Mouse (Mus musculus) liver, embryonic 11.5 days (tissue): Measurements from ENCODE around the gene Mcm3ap. TPM values are rescaled to one million over a fixed set of nuclear protein-coding genes. Genes with fewer than 3 reads are reported as not detected.

ENCODE experiments used
- ATAC-seq: fragments of 200-750 bp; cut with Nextera tagmentation; replicated peaks from 2 replicates; pipeline ENCODE4 v1.8.0; 2017; ENCODE audit warnings: moderate number of reproducible peaks, mild to moderate bottlenecking, moderate TSS enrichment, moderate library complexity; ENCODE audit not compliant: low FRiP score
- DNase-seq: peaks from one replicate; pipeline ENCODE4 v3.0.0-alpha.2; 2017; ENCODE audit warnings: low spot score
- H3K27ac ChIP-seq: fragments of 300-500 bp; sonication (generic); 2 replicates; pipeline ENCODE4 v1.5.1; 2014; ENCODE audit warnings: mild to moderate bottlenecking, low read depth, low read length, control low read depth
- H3K27me3 ChIP-seq: fragments of 300-500 bp; sonication (generic); replicated peaks from 2 replicates; pipeline ENCODE4 v1.6.1; 2014; ENCODE audit warnings: low read length, mixed read lengths; ENCODE audit not compliant: control insufficient read depth, insufficient read depth
- H3K36me3 ChIP-seq: fragments of 300-500 bp; sonication (generic); 2 replicates; pipeline ENCODE4 v1.6.1; 2014; ENCODE audit warnings: mild to moderate bottlenecking, low read length, moderate library complexity, mixed read lengths; ENCODE audit not compliant: control insufficient read depth, insufficient read depth
- H3K4me1 ChIP-seq: fragments of 300-500 bp; sonication (generic); replicated peaks from 2 replicates; pipeline ENCODE4 v1.6.1; 2014; ENCODE audit warnings: low read length, mixed read lengths; ENCODE audit not compliant: control insufficient read depth, insufficient read depth
- H3K4me2 ChIP-seq: fragments of 300-500 bp; sonication (generic); 2 replicates; pipeline ENCODE4 v1.6.1; 2014; ENCODE audit warnings: mild to moderate bottlenecking, control low read depth, moderate library complexity
- H3K4me3 ChIP-seq: fragments of 300-500 bp; sonication (generic); 2 replicates; pipeline ENCODE4 v1.5.1; 2014; ENCODE audit warnings: low read depth, low read length, control low read depth
- H3K9ac ChIP-seq: fragments of 300-500 bp; sonication (generic); 2 replicates; pipeline ENCODE4 v1.6.1; 2014; ENCODE audit warnings: low read depth, low read length, control low read depth
- H3K9me3 ChIP-seq: fragments of 300-500 bp; sonication (generic); 2 replicates; pipeline ENCODE4 v1.6.1; 2016; ENCODE audit warnings: low read length, inconsistent platforms, mixed read lengths; ENCODE audit not compliant: control insufficient read depth
- WGBS: fragments of 180-500 bp; shearing (Covaris S2); extraction: QIAGEN DNeasy Blood & Tissue Kit; methylation state at CpG from one replicate; pipeline ENCODE4 v1.1.7; 2014; 5-methylcytosine and 5-hydroxymethylcytosine counted together
- polyA plus RNA-seq: library from polyadenylated mRNA; unstranded; fragments of >200 nt; fragmentation: Nextera tagmentation; extraction: Ambion mirVana; gene quantifications from 2 replicates; pipeline ENCODE4 v1.2.1, GENCODE M21; 2014

Gene Mcm3ap
- polyA plus RNA-seq = 57.8 and 60.9 TPM in 2 replicates

DNA sequence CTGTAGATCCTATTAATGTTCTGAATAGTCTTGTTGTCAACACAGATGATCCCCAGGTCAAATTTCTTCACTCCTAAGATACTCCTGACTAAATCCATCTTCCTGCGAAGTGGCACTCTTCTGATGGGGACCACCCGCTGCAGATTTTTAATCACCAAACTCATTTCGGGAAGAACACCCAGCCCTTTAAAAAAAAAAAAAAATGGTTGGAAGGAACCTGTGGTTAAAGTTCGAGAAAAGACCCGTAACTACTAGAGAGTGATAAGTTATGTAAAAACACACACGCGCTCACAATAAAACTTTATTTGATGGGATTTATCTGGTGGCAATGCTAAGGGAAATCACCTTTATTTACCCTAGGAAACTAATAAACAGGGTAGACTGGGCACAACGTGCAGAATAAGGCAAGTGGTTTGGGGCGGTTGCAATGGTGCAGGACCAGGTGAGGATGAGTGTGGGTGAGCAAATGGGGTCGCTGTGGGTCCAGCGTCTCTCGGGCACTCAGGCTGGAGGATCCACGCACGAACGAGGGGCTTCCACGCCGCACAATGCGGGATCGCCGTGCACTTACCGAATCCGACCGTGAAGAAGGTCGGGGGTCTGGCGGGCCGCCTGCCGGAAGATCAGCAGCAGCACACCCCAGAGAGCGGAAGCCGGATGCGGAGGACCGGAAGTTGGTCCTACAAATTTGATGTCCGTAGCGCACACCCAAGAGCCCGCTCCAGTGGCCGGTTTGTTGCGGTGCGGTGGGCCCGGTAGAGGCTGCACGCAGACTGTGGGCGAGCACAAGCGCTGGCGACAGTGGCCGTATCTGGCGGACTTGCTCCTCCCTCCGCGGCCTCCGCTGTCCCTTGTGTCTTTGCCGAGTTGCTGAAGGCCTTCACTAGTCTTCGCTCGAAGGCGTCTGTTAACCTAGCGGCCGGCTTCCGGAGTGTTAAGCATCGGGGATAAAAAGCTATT, at the start of gene Mcm3ap, which contains the start of gene Ybey:
TSS of gene Mcm3ap (plus strand) at position 725 of the 960 bp plus-strand sequence.
TSS of gene Ybey (minus strand) at position 912 of the 960 bp plus-strand sequence.
- Histone ChIP-seq H3K36me3 (peaks cover 29% of the 10 kb centered on the region), H3K4me3 (peak within 1 kb of the TSS; percentile 75), H3K4me2 (peak within 1 kb of the TSS; percentile 81), H3K9ac (peak within 1 kb of the TSS; percentile 90), H3K27me3 (no peaks in the 10 kb centered on the region), H3K27ac (peak within 1 kb of the TSS; percentile 81), H3K9me3 (no peaks in the 10 kb centered on the region), H3K4me1 (peaks cover 3% of the 10 kb centered on the region)
- WGBS = 2% methylated on average over 53 of the region's 55 CpGs
- DNase-seq (peak; percentile 96), ATAC-seq (peak; percentile 96)

DNA sequence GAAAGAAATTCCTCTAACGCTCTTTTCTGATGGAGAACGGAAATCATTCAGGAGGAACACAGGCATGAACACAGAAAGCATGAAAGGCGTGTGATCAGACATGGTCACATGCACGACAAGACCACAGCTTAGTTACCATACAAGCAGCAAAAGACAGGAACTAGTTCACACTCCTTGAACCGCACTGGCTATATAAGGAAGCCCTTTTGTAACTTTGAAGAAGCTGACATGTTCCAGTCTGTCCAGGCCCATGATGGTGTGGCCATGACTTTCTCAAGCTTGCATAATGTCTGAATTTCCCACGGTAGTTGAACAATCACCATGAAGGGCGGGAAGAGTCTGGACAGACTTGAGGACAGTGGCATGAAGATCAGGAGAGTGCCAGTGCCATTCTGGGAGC, 43.1 kb upstream of the Mcm3ap start:
- H3K9me3 ChIP-seq = no peaks in the 10 kb centered on the region
- no peaks in the 10 kb centered on the region for H3K27me3 ChIP-seq
- no peak overlapping the region for H3K9ac ChIP-seq
- H3K4me1 ChIP-seq = no peaks in the 10 kb centered on the region
- 93% methylated on average over 7 of the region's 7 CpGs for WGBS
- peaks cover 61% of the 10 kb centered on the region for H3K36me3 ChIP-seq
- H3K27ac ChIP-seq = no peak overlapping the region
- no peak overlapping the region for H3K4me3 ChIP-seq
- DNase-seq (no peak), ATAC-seq (no peak)
- H3K4me2 ChIP-seq = no peak overlapping the region

DNA sequence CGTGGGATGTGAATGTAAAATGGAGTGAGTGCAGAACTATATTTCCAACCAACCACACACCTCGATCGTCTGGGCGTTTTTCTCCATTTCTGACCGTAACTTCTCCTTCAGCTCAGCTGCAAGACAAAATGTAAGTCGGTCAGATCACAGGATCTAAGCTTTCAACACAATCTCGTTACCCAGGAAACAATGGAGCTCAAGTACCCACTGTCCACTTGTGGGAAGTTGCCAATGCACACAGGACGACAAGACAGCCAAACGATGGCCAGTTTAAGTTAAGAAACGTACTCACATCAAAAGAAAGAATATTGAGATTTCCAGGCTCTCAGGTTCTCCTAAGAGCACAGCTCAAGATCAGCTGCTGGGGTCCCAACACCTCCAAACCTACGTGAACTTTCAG, 34.8 kb upstream of the Mcm3ap start:
- 92% methylated on average over 11 of the region's 11 CpGs for WGBS
- H3K27me3 ChIP-seq = no peaks in the 10 kb centered on the region
- no peak overlapping the region for H3K4me3 ChIP-seq
- no peak overlapping the region for H3K4me2 ChIP-seq
- H3K27ac ChIP-seq = no peak overlapping the region
- H3K36me3 ChIP-seq = peaks cover 76% of the 10 kb centered on the region
- H3K9ac ChIP-seq = no peak overlapping the region
- no peaks in the 10 kb centered on the region for H3K9me3 ChIP-seq
- ATAC-seq (no peak), DNase-seq (no peak)
- no peaks in the 10 kb centered on the region for H3K4me1 ChIP-seq

DNA sequence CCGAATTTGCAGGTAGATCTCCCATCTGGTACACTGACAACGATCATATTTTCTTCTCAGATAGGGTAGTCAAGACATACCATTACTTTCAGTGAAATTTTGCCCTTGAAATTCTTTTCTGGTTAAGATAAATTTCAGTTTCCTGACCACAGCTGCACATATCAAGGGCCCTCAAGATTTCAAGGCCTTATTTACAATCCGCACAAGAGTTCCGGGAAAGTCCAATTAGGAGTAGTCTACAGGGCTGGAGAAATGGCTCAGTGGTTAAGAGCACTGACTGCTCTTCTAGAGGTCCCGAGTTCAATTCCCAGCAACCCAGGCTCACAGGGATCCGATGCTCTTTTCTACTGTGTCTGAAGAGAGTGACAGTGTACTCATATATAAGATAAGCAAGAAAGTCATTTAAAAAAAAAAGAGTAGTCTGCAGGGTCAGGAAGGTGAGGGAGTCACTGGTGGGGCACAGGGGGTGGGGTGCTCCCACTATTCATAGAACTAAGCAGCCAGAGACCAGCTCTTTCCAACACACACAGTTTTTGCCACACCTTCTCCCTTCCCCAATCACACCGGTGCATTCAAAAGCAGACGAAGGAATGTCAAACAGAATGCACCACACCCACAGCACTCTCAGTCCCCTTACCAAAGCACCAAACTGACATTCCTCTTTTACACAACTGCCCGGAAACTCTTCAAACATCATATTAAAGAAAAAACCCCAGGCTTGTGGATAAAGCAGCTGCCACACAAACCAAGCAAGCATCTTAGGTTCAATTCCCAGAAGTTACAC, 29.4 kb upstream of the Mcm3ap start:
- Histone ChIP-seq H3K27ac (no peak overlapping the region), H3K9ac (no peak overlapping the region), H3K9me3 (no peaks in the 10 kb centered on the region), H3K4me1 (peaks cover 15% of the 10 kb centered on the region), H3K4me2 (no peak overlapping the region), H3K27me3 (no peaks in the 10 kb centered on the region), H3K36me3 (peaks cover 38% of the 10 kb centered on the region), H3K4me3 (no peak overlapping the region)
- no peak for DNase-seq
- no peak for ATAC-seq
- WGBS = 92% methylated on average over 9 of the region's 9 CpGs

DNA sequence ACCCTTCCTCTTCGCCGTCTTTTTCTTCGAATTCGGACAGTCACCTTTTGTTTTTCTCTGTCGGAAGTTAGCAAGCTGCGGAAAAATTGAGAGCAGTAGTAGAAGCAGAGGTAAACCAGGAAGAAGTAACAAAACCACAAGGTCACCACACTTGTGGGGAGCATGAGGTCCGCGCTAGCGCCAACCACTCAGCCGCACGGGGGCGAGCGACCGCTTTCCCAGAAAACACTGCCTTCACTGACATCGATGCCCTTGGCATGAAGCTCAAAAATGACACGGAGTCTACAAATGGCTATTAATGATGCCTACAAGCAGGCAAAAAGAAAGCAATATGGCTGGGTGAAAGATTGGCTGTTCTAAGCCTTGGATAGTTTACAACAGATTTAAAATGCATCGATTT, 28.4 kb upstream of the Mcm3ap start, which contains the start of gene AC141477.1:
TSS of gene AC141477.1 (minus strand) at position 164 of the 400 bp plus-strand sequence.
- ATAC-seq = no peak
- Histone ChIP-seq H3K36me3 (peaks cover 28% of the 10 kb centered on the region), H3K4me3 (peak within 1 kb of the TSS; percentile 92), H3K27me3 (no peaks in the 10 kb centered on the region), H3K4me1 (peaks cover 15% of the 10 kb centered on the region), H3K9ac (no peak within 1 kb of the TSS), H3K27ac (no peak within 1 kb of the TSS), H3K4me2 (peak within 1 kb of the TSS; percentile 88), H3K9me3 (no peaks in the 10 kb centered on the region)
- 96% methylated on average over 17 of the region's 17 CpGs for WGBS
- no peak for DNase-seq

DNA sequence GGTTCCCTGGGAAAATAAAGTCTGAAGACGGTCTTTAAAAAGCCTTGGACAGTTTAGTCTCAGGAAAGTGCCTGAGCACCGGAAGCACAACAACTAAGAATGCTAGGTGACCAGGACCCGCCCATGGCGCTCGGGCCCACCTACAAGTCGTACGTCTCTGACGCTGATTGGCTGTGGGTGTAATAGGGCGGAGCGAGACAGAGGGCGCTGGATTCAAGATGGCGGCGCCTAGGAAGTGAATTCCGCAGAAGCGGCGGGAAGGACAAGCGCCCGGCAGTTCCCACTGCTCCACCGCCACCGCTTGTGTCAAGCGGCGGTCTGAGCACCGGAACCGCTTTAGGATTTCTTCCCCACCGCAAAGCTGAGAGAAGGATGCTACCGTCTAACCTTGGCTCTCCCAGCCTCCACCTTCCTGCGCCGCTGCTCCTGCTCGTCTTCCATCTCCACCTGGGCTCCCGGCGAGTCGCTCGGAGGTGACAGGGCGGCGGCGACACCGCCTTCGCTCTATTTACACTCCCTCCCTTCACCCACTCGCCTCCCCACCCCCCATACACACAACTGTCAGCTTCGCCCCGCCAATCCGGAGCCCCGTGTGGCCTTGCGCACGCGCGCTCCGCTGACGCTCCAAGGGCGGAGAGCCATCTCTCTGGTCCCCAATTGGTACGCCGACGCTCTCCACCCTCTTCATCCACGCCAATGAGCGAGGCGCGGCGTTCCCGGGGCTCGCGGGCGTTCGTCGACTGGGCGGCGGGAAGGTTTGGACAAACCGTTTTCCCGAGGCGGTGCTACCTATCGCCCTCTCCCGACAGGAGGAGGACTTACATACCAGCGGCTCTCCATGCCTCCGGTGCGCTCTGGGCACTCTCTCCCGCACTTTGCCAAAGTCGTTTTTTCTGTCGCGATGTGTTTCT, 26.3 kb upstream of the Mcm3ap start, which contains the start of gene Pcnt:
TSS of gene Pcnt (minus strand) at position 609 of the 911 bp plus-strand sequence.
- peak; percentile 97 for ATAC-seq
- Histone ChIP-seq H3K27ac (peak within 1 kb of the TSS; percentile 99), H3K36me3 (peaks cover 12% of the 10 kb centered on the region), H3K4me3 (peak within 1 kb of the TSS; percentile 92), H3K4me1 (peaks cover 32% of the 10 kb centered on the region), H3K4me2 (peak within 1 kb of the TSS; percentile 88), H3K27me3 (no peaks in the 10 kb centered on the region), H3K9ac (peak within 1 kb of the TSS; percentile 95), H3K9me3 (no peaks in the 10 kb centered on the region)
- under 1% methylated on average over 78 of the region's 78 CpGs for WGBS
- peak; percentile 92 for DNase-seq

DNA sequence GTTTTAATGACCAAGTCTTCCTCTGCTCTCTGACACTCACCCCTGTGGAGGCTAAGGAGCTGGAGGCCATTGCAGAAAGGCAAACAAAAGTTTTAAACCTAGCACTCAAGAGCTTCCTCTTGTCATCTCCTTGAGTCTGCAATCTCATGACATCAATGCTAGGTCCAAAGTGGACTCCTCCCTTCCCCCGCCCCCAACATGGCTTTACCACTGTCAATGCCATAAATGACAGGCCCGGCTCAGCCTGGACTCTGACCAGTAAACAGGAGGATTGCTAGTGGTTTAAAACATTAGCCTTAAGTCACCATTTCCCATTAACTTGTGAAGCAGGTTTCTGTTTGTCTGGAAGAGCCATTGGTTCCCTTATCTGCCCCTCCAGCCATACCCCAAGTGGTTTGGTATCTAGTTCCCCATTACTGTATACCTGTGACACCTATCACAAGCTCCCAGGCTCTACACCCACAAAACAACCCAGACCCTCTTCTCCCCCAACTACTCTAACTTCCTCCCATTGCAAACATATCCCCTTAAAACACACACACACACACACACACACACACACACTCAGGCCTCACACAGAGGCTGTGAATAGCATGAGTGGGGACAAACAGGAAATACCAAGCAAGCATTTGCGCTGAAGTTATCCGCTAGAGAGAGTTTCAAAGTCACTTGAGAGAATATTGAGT, 22.6 kb upstream of the Mcm3ap start:
- Histone ChIP-seq H3K4me3 (no peak overlapping the region), H3K4me1 (peaks cover 31% of the 10 kb centered on the region), H3K9ac (no peak overlapping the region), H3K27ac (peak overlapping the region; percentile 59), H3K9me3 (no peaks in the 10 kb centered on the region), H3K36me3 (no peaks in the 10 kb centered on the region), H3K27me3 (no peaks in the 10 kb centered on the region), H3K4me2 (no peak overlapping the region; the same call in 1 of the 2 replicates)
- DNase-seq = no peak
- ATAC-seq = no peak
- WGBS = 38% methylated on average over 4 of the region's 4 CpGs
